ENCODE assay signal across 21 mouse cellular contexts in genomic region chr12:3441361-3441760, GRCm38 (mm10). TPM values are rescaled to one million over a fixed set of nuclear protein-coding genes. Genes with fewer than 3 reads are reported as not detected.
DNase-seq lines count a peak whose midpoint lies in the region; ATAC-seq and TF ChIP-seq lines count a peak whose summit lies in the region.
"Had no signal": no experiment of that assay in that cellular context is flagged by ENCODE, and none has a peak within 500 bp of the region (broad histone marks: within the 10 kb centered on the region; RNA-seq: fewer than 3 reads in every experiment).

No protein-coding gene starts in this region.

- no peak overlapping the region; the same call in 1 of the 2 replicates for H3K27ac ChIP-seq in liver, adult 2 months (replicated peaks; ENCODE audit: insufficient read depth, low read depth, low read length)
- H3K27ac ChIP-seq in liver, embryonic 12.5 days = no peak overlapping the region
- no peak overlapping the region for H3K27ac ChIP-seq in kidney, embryonic 14.5 days (ENCODE audit: low read depth, low read length)
- H3K27ac ChIP-seq: heart, embryonic 15.5 days; hindbrain, embryonic 10.5 days; lung, embryonic 15.5 days; macrophage; midbrain, embryonic 15.5 days had no signal

- 11% methylated on average over 5 of the region's 5 CpGs for WGBS in liver, adult 2 months
- 39% methylated on average over 5 of the region's 5 CpGs for WGBS in liver, embryonic 12.5 days (ENCODE audit: insufficient replicate concordance)
- WGBS in kidney, embryonic 14.5 days = 86% methylated on average over 5 of the region's 5 CpGs

- H3K4me3 ChIP-seq in liver, adult 2 months (ENCODE audit: insufficient read depth, low read depth, low read length) = no peak overlapping the region
- H3K4me3 ChIP-seq in liver, embryonic 12.5 days = no peak overlapping the region
- H3K4me3 ChIP-seq in kidney, embryonic 14.5 days (ENCODE audit: low read length) = no peak overlapping the region
- H3K4me3 ChIP-seq: erythroblast, embryonic 14.5 days; heart, embryonic 15.5 days; hindbrain, embryonic 10.5 days; lung, embryonic 15.5 days; midbrain, embryonic 15.5 days had no signal

- H3K36me3 ChIP-seq in liver, adult 2 months (ENCODE audit: control insufficient read depth, insufficient read depth, low read length) = peaks cover 8% of the 10 kb centered on the region; the same call in 1 of the 2 replicates
- H3K36me3 ChIP-seq in liver, embryonic 12.5 days = peaks cover 28% of the 10 kb centered on the region
- no peaks in the 10 kb centered on the region for H3K36me3 ChIP-seq in splenic B cell, adult 2 months (ENCODE audit: control insufficient read depth, insufficient read depth, low read length, poor library complexity, severe bottlenecking)
- peaks cover 7% of the 10 kb centered on the region; the same call in 1 of the 2 replicates for H3K36me3 ChIP-seq in kidney, embryonic 14.5 days (ENCODE audit: control insufficient read depth, insufficient read depth, low read length)
- H3K36me3 ChIP-seq: heart, embryonic 15.5 days; midbrain, embryonic 15.5 days had no signal

- no peak for TF ChIP-seq POLR2A in liver, adult 2 months (IDR thresholded peaks at IDR 0.05; ENCODE audit: extremely low read depth, insufficient read depth, low read length)

- ATAC-seq in liver, embryonic 12.5 days = no peak
- peak; percentile 86 for ATAC-seq in inflammation-experienced regulatory T-cells, adult 6 months
- no peak for ATAC-seq in kidney, embryonic 14.5 days (ENCODE audit: low FRiP score, low TSS enrichment)
- ATAC-seq: forebrain, embryonic 14.5 days; midbrain, embryonic 15.5 days had no signal

- H3K79me2 ChIP-seq in liver, adult 2 months (ENCODE audit: control insufficient read depth, insufficient read depth, low read length) = peaks cover 13% of the 10 kb centered on the region; the same call in 1 of the 2 replicates

- H3K9ac ChIP-seq in liver, adult 2 months (ENCODE audit: low read depth, low read length) = no peak overlapping the region
- H3K9ac ChIP-seq in liver, embryonic 12.5 days = no peak overlapping the region
- H3K9ac ChIP-seq in kidney, embryonic 14.5 days (ENCODE audit: low read depth, low read length) = no peak overlapping the region
- H3K9ac ChIP-seq: heart, embryonic 15.5 days; lung, embryonic 15.5 days; midbrain, embryonic 15.5 days had no signal

- DNase-seq in liver, adult 2 months (ENCODE audit: extremely low read depth, low read depth, low spot score) = peak; percentile 66
- DNase-seq in MEL-GATA-1-ER (ENCODE audit: extremely low read depth, low read depth) = peak; percentile 63
- peak; percentile 11 for DNase-seq in splenic B cell, adult 2 months (ENCODE audit: low read depth, low spot score)
- no peak for DNase-seq in kidney, postnatal 36 days
- DNase-seq: adrenal gland, postnatal 10 days; cerebellum, adult 11 months; cerebellum, postnatal 25 days; heart, adult 11 months; kidney, postnatal 14 days; thymus, postnatal 4 days had no signal

- no peaks in the 10 kb centered on the region for H3K9me3 ChIP-seq in liver, embryonic 12.5 days (replicated peaks)
- no peaks in the 10 kb centered on the region for H3K9me3 ChIP-seq in kidney, embryonic 14.5 days (ENCODE audit: control insufficient read depth, low read length)
- H3K9me3 ChIP-seq: G1E; heart, embryonic 15.5 days; hindbrain, embryonic 10.5 days; lung, embryonic 15.5 days; midbrain, embryonic 15.5 days had no signal

- no peak for TF ChIP-seq CTCF in liver, adult 2 months (IDR thresholded peaks at IDR 0.05; ENCODE audit: low read depth, low read length)

- H3K27me3 ChIP-seq in liver, adult 2 months (ENCODE audit: control insufficient read depth, insufficient read depth, low read length) = no peaks in the 10 kb centered on the region
- no peaks in the 10 kb centered on the region for H3K27me3 ChIP-seq in liver, embryonic 12.5 days (replicated peaks)
- H3K27me3 ChIP-seq in splenic B cell, adult 2 months (ENCODE audit: control insufficient read depth, insufficient read depth, low read length, poor library complexity, severe bottlenecking) = no peaks in the 10 kb centered on the region
- no peaks in the 10 kb centered on the region for H3K27me3 ChIP-seq in kidney, embryonic 14.5 days (ENCODE audit: control insufficient read depth, insufficient read depth, low read length)
- H3K27me3 ChIP-seq: heart, embryonic 15.5 days; lung, embryonic 15.5 days; midbrain, embryonic 15.5 days had no signal

- H3K4me2 ChIP-seq in liver, embryonic 12.5 days = no peak overlapping the region
- H3K4me2 ChIP-seq in kidney, embryonic 14.5 days (replicated peaks; ENCODE audit: low read depth, low read length) = no peak overlapping the region
- H3K4me2 ChIP-seq: heart, embryonic 15.5 days; lung, embryonic 15.5 days; midbrain, embryonic 15.5 days had no signal

- H3K4me1 ChIP-seq in liver, adult 2 months (ENCODE audit: control insufficient read depth, insufficient read depth, low read length) = peaks cover 11% of the 10 kb centered on the region
- peaks cover 12% of the 10 kb centered on the region for H3K4me1 ChIP-seq in liver, embryonic 12.5 days
- H3K4me1 ChIP-seq in kidney, embryonic 14.5 days (ENCODE audit: control insufficient read depth, insufficient read depth, low read length) = 0 out of 2 replicates have a peak, but pooled peaks cover 3% of the 10 kb centered on the region
- H3K4me1 ChIP-seq: hindbrain, embryonic 10.5 days; lung, embryonic 15.5 days; midbrain, embryonic 15.5 days had no signal

RNA-seq across cellular contexts. Expression of gene Asxl2, which starts 14.7 kb away (rescaled TPM):
- total RNA-seq in liver, adult 2 months (2014; rRNA removed) = 18.3 and 18.6 TPM in 2 replicates
- 3.7 and 4.2 TPM in 2 replicates for polyA plus RNA-seq in liver, adult 2 months (2012; rRNA removed)
- 15.4 and 16.7 TPM in 2 replicates for polyA plus RNA-seq in liver, embryonic 12.5 days (2016; fragmentation: Nextera tagmentation; extraction: Ambion mirVana)
- polyA plus RNA-seq in inflammation-experienced regulatory T-cells, adult 6 months (2017; shearing (Covaris generic)) = 10 to 100 TPM; 38.8 to 56.8 (median 53.1) TPM
- 13.9 and 25.4 TPM in 2 replicates for polyA plus RNA-seq in kidney, embryonic 14.5 days (2014; fragmentation: Nextera tagmentation; extraction: Ambion mirVana)

Comparison
In these comparisons a context has a peak if more than half of its experiments do, and no peak if none do; other contexts are left out.
1. DNase-seq: peak in liver, adult 2 months (single experiment), MEL-GATA-1-ER (single experiment) and splenic B cell, adult 2 months (single experiment); none in kidney, postnatal 36 days (0 of 2).